Mouse (Mus musculus): Measurements from ENCODE around the gene Atg7. TPM values are rescaled to one million over a fixed set of nuclear protein-coding genes. Genes with fewer than 3 reads are reported as not detected.

Gene Atg7
- total and polyA plus RNA-seq, 2 experiments from 2014 or later = 18.9 to 19.1 TPM

GRCm38 (mm10) chr6:114904233-114904632 is 261.3 kb downstream of the Atg7 start:
- no peak overlapping the region for H3K9ac ChIP-seq
- H3K27ac ChIP-seq (ENCODE audit: low read depth, low read length) = no peak overlapping the region
- WGBS = 86% methylated on average over 6 of the region's 6 CpGs
- ATAC-seq (no peak), DNase-seq (no peak)
- no peak for TF ChIP-seq CTCF (IDR thresholded peaks at IDR 0.05; ENCODE audit: low read depth)
- no peak overlapping the region for H3K4me3 ChIP-seq (ENCODE audit: low read depth, low read length)
- H3K4me2 ChIP-seq (ENCODE audit: low read depth) = no peak overlapping the region
- H3K27me3 ChIP-seq (ENCODE audit: insufficient read depth, low read length) = no peaks in the 10 kb centered on the region
- H3K36me3 ChIP-seq (ENCODE audit: insufficient read depth) = no peaks in the 10 kb centered on the region
- H3K4me1 ChIP-seq (ENCODE audit: insufficient read depth) = peaks cover 9% of the 10 kb centered on the region
- no peaks in the 10 kb centered on the region for H3K9me3 ChIP-seq (ENCODE audit: low read length)

GRCm38 (mm10) chr6:114904818-114905217 is 261.9 kb downstream of the Atg7 start:
- Histone ChIP-seq H3K9ac (no peak overlapping the region), H3K9me3 (ENCODE audit: low read length) (no peaks in the 10 kb centered on the region), H3K27me3 (ENCODE audit: insufficient read depth, low read length) (no peaks in the 10 kb centered on the region), H3K4me3 (ENCODE audit: low read depth, low read length) (no peak overlapping the region), H3K36me3 (ENCODE audit: insufficient read depth) (no peaks in the 10 kb centered on the region), H3K4me1 (ENCODE audit: insufficient read depth) (peaks cover 9% of the 10 kb centered on the region), H3K27ac (ENCODE audit: low read depth, low read length) (no peak overlapping the region), H3K4me2 (ENCODE audit: low read depth) (no peak overlapping the region)
- ATAC-seq (no peak), DNase-seq (no peak)
- 92% methylated on average over 3 of the region's 3 CpGs for whole genome bisulfite sequencing
- TF ChIP-seq CTCF (IDR thresholded peaks at IDR 0.05; ENCODE audit: low read depth) = no peak

GRCm38 (mm10) chr6:114905253-114906028 is 262.5 kb downstream of the Atg7 start:
- peaks cover 9% of the 10 kb centered on the region for H3K4me1 ChIP-seq (ENCODE audit: insufficient read depth)
- no peak overlapping the region for H3K4me2 ChIP-seq (ENCODE audit: low read depth)
- H3K9ac ChIP-seq = no peak overlapping the region
- no peak overlapping the region for H3K4me3 ChIP-seq (ENCODE audit: low read depth, low read length)
- no peaks in the 10 kb centered on the region for H3K9me3 ChIP-seq (ENCODE audit: low read length)
- 76% methylated on average over 8 of the region's 8 CpGs for WGBS
- no peak overlapping the region for H3K27ac ChIP-seq (ENCODE audit: low read depth, low read length)
- DNase-seq (no peak), ATAC-seq (no peak)
- no peaks in the 10 kb centered on the region for H3K36me3 ChIP-seq (ENCODE audit: insufficient read depth)
- H3K27me3 ChIP-seq (ENCODE audit: insufficient read depth, low read length) = no peaks in the 10 kb centered on the region
- TF ChIP-seq CTCF (IDR thresholded peaks at IDR 0.05; ENCODE audit: low read depth) = no peak

- no peaks in the 10 kb centered on the region for H3K27me3 ChIP-seq (ENCODE audit: insufficient read depth, low read length)
- no peak overlapping the region for H3K4me2 ChIP-seq (ENCODE audit: low read depth)
- no peaks in the 10 kb centered on the region for H3K36me3 ChIP-seq (ENCODE audit: insufficient read depth)
- 79% methylated on average over 5 of the region's 5 CpGs for WGBS
- H3K9ac ChIP-seq = no peak overlapping the region
- no peak overlapping the region for H3K4me3 ChIP-seq (ENCODE audit: low read depth, low read length)
- no peak overlapping the region for H3K27ac ChIP-seq (ENCODE audit: low read depth, low read length)
- TF ChIP-seq CTCF (IDR thresholded peaks at IDR 0.05; ENCODE audit: low read depth) = no peak
- H3K9me3 ChIP-seq (ENCODE audit: low read length) = no peaks in the 10 kb centered on the region
- H3K4me1 ChIP-seq (ENCODE audit: insufficient read depth) = peaks cover 8% of the 10 kb centered on the region
- ATAC-seq = no peak
- no peak for DNase-seq
These were observed 263.3 kb downstream of the Atg7 start for GRCm38 (mm10) chr6:114906209-114906608.

- H3K4me2 ChIP-seq (ENCODE audit: low read depth) = no peak overlapping the region
- DNase-seq = no peak
- 82% methylated on average over 6 of the region's 6 CpGs for WGBS
These were observed 264.6 kb downstream of the Atg7 start for GRCm38 (mm10) chr6:114907459-114907858.

GRCm38 (mm10) chr6:114909801-114910200 is 266.9 kb downstream of the Atg7 start:
- WGBS = 85% methylated on average over 7 of the region's 7 CpGs
- Histone ChIP-seq H3K27me3 (ENCODE audit: insufficient read depth, low read length) (no peaks in the 10 kb centered on the region), H3K9ac (no peak overlapping the region)

More at GRCm38 (mm10) chr6:114907459-114907858, 264.6 kb downstream of the Atg7 start:
- no peak for ATAC-seq
- H3K9ac ChIP-seq = no peak overlapping the region
- H3K27ac ChIP-seq (ENCODE audit: low read depth, low read length) = no peak overlapping the region
- no peak overlapping the region for H3K4me3 ChIP-seq (ENCODE audit: low read depth, low read length)
- no peaks in the 10 kb centered on the region for H3K36me3 ChIP-seq (ENCODE audit: insufficient read depth)
- no peaks in the 10 kb centered on the region for H3K4me1 ChIP-seq (ENCODE audit: insufficient read depth)
- no peaks in the 10 kb centered on the region for H3K27me3 ChIP-seq (ENCODE audit: insufficient read depth, low read length)
- H3K9me3 ChIP-seq (ENCODE audit: low read length) = no peaks in the 10 kb centered on the region
- TF ChIP-seq CTCF (IDR thresholded peaks at IDR 0.05; ENCODE audit: low read depth) = no peak

More at GRCm38 (mm10) chr6:114909801-114910200, 266.9 kb downstream of the Atg7 start:
- ATAC-seq = no peak
- no peak for DNase-seq
- TF ChIP-seq CTCF (IDR thresholded peaks at IDR 0.05; ENCODE audit: low read depth) = no peak
- Histone ChIP-seq H3K4me3 (ENCODE audit: low read depth, low read length) (no peak overlapping the region), H3K9me3 (ENCODE audit: low read length) (no peaks in the 10 kb centered on the region), H3K4me2 (ENCODE audit: low read depth) (no peak overlapping the region), H3K27ac (ENCODE audit: low read depth, low read length) (no peak overlapping the region), H3K4me1 (ENCODE audit: insufficient read depth) (peaks cover 12% of the 10 kb centered on the region), H3K36me3 (ENCODE audit: insufficient read depth) (no peaks in the 10 kb centered on the region)

Other genes with a start within 250 kb of the Atg7 start
- gene Hrh1, start 245.2 kb upstream of the Atg7 start, total RNA-seq (2014; rRNA removed) = 3.0 and 3.6 TPM in 2 replicates
- 1.0 and 2.6 TPM in 2 replicates for gene Hrh1, start 245.2 kb upstream of the Atg7 start, polyA plus RNA-seq (2015; fragmentation: Nextera tagmentation; extraction: Ambion mirVana)

Data from forebrain, postnatal 0 days (tissue).